Mouse (Mus musculus): ENCODE results near the gene Vps11.

GRCm38 (mm10) chr9:44307248-44307647 lies 54.2 kb downstream of the Vps11 start:
- TF ChIP-seq CTCF (IDR thresholded peaks at IDR 0.05; ENCODE audit: low read depth) (no peak), EP300 (IDR thresholded peaks at IDR 0.05; ENCODE audit: low read depth) (no peak)

Data from heart, postnatal 0 days (tissue).